Mouse (Mus musculus) ovary, adult 2 months (tissue): Measurements from ENCODE around the gene C87414. TPM values are rescaled to one million over a fixed set of nuclear protein-coding genes. Genes with fewer than 3 reads are reported as not detected.

Experiments used
- polyA plus RNA-seq: library from polyadenylated mRNA; depleted of rRNA; stranded (reverse); fragments of >200 nt; gene quantifications from 2 replicates; pipeline ENCODE4 v1.2.3, GENCODE M21; 2012; rRNA removed

C87414 gene
- 0.47 and 1.6 TPM in 2 replicates for polyA plus RNA-seq

DNA sequence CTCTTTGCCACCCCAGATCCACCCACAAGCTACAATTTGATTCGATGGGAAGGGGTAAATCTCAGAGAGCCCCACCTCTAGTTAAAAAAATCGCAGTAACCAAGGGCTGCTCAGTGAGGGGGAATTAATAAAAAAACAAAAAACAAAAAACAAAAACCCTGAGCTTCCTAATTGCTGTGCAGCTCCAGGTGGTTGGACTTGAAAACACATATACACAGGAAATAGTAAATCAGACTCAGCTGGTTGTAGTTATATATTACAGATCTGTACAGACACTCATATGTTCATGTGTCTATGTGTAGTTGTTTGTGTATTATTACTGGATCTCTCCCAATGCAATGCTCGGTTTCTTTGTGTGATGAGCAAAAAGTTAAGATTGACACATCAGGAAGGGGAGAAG is at the start of gene C87414:
C87414 (minus strand) TSS at position 101 of the 400 bp plus-strand sequence.

Other genes starting within 250 kb of the C87414 start
- 0.09 TPM in 1 of 2 replicates, not detected in the other for gene Gm16427, start 131.4 kb downstream of the C87414 start, polyA plus RNA-seq
- gene Gm7792, start 172.2 kb upstream of the C87414 start, polyA plus RNA-seq: not detected in 2 replicates